Mouse (Mus musculus): ENCODE measurements around the gene Tox4. TPM values are rescaled to one million over a fixed set of nuclear protein-coding genes. Genes with fewer than 3 reads are reported as not detected.
"Not testable (repeated sequence)": the region's sequence is repeated elsewhere in the genome, so short reads cannot be mapped to it uniquely, and the experiment has no call there.

Tox4 gene
- 10 to 100 TPM; 65.6 to 65.8 TPM for total RNA-seq (2021)
- long read RNA-seq, experiment 1, partial matches to known transcripts = 100 of 109 reads
- long read RNA-seq, experiment 1, other reads (novel, unspliced or antisense) = 9 of 109 reads
- long read RNA-seq, experiment 2, partial matches to known transcripts = 66 of 73 reads
- long read RNA-seq, experiment 2, other reads (novel, unspliced or antisense) = 7 of 73 reads

- peak; percentile 100 for DNase-seq (ENCODE audit: low spot score in 2 of 2)
Measured at GRCm38 (mm10) chr14:52278932-52279746, at the start of gene Tox4, which contains the start of gene Rab2b. Gene Tox4, plus strand, starts transcription at chr14:52279146. Gene Rab2b, minus strand, starts transcription at chr14:52279545.

GRCm38 (mm10) chr14:52232249-52232648, 46.7 kb upstream of the Tox4 start:
- DNase-seq (ENCODE audit: low spot score in 2 of 2) = no peak

GRCm38 (mm10) chr14:52235165-52235564, 43.8 kb upstream of the Tox4 start:
- DNase-seq (ENCODE audit: low spot score in 2 of 2) = no peak

- no peak for DNase-seq (ENCODE audit: low spot score in 2 of 2)
Measured at GRCm38 (mm10) chr14:52236216-52236615, 42.7 kb upstream of the Tox4 start.

- DNase-seq (ENCODE audit: low spot score in 2 of 2) = peak; percentile 99
Measured at GRCm38 (mm10) chr14:52244041-52244689, 34.8 kb upstream of the Tox4 start.

- DNase-seq (ENCODE audit: low spot score in 2 of 2) = no peak
Measured at GRCm38 (mm10) chr14:52244690-52245042, 34.3 kb upstream of the Tox4 start.

DNA sequence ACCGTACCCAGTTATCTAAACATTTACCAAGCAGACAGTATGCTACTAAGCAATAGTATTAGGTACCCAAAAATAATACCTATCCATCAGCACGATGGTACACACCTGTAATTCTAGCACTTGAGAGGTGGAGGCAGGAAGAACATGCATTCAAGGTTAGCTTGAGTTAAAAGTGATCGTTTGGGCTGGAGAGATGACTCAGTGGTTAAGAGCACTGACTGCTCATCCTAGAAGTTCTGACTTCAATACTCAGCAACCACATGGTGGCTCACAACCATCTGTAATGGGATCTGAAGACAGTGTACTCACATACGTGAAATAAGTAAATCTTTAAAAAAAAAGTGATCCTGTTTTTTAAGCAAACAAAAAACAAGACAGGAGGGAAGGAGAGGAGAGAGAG, 32.8 kb upstream of the Tox4 start:
- no peak for DNase-seq (ENCODE audit: low spot score in 2 of 2)

GRCm38 (mm10) chr14:52256311-52257175, 22.4 kb upstream of the Tox4 start:
- DNase-seq (ENCODE audit: low spot score in 2 of 2) = peak in 1 of 2 experiments; percentile 30

DNA sequence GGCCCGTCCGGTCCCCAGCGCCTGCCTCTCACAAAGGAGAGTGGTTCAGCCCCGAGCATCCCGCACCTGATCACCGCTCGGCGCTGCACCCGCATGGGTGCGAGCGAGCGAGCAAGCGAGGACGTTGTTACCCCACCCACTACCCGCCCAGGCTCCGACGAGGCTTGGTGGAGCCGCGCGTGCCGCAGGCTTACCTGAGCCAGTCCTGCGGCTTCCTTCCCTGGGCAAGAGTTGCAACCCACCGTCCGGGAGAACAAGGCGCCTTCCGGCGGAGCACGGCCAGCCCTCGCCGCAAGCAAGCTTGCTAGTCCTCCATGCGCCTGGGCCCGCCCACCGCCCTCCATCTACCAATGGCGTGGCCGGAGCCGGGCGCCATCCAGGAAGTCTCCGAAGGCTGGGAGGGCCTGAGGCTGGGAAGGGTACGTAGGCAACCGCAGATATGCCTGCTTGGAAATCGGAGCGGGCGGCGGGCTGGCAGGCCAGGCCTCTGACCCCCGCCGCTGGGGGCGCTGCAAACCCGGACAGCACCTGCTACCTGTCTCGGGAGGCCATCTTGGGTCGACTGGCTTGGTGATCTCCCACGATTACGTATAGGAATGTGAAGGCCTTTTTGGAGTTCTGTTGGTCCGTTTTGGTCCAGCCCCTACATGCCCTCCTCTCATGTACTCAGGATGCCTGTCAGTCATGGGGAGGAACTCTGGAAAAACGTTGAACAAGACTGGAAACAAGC, 21.3 kb upstream of the Tox4 start, which contains the start of gene Chd8:
Chd8 (minus strand) TSS at position 297 of the 730 bp plus-strand sequence.
- peak; percentile 95 to 98 for DNase-seq (ENCODE audit: low spot score in 2 of 2)

DNA sequence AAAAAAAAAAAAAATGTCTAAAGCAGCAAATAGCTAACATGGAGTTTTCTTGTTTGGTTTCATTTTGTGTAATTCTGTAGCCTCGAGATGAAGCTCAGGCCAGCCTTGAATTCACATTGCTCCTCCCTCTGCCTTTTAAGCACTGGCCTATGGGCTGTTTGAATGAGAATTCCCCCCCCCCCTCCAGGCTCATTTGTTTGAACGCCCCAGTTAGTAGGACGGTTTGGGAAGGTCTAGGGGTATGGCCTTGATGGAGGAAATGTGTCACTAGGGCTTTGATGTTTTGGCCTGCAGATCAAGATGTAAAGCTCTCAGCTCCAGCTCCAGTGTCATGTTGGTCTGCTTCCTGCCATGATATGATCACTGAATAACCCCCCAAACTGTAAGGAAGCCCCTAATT, 6.2 kb upstream of the Tox4 start:
- DNase-seq (ENCODE audit: low spot score in 2 of 2) = no peak

GRCm38 (mm10) chr14:52277210-52277609, 1.7 kb upstream of the Tox4 start:
- no peak for DNase-seq (ENCODE audit: low spot score in 2 of 2)

DNA sequence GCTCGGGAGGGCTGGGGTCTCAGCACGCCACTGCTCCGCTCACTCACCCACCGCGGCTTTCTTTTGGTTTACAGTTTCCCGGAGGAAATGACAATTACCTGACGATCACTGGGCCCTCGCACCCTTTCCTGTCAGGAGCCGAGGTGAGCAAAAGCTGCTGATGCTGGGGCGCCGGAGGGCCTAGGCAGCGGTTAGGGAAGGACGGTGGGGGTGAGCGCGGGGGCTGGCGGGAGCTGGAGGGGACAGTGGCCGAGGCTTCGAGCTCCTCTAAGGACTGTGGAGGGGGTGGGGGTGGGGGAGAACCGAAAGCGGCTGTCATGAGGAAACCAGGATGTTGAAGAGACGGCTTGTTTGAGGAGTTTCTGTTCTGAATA, 788 bp downstream of the Tox4 start:
- DNase-seq (ENCODE audit: low spot score in 2 of 2) = no peak

DNA sequence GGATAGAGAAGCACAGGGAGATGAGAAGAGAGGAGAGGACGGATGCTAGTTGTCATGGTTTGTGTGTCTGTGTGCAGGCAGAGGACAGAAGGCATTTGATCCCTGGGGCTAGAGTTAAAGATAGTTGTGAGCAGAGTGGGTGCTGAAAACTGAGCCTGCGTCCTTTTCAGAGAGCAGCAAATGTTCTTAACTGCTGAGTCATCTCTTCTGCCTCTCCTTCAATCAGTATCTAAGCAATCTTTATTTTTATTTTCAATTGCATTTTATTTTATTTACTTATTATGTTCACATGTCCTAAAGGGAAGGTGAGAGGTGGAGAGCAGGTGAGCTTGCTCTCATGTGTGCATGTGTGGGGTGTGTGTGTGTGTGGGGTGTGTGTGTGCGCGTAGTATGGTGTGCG, 4.7 kb downstream of the Tox4 start:
- no peak for DNase-seq (ENCODE audit: low spot score in 2 of 2)

DNA sequence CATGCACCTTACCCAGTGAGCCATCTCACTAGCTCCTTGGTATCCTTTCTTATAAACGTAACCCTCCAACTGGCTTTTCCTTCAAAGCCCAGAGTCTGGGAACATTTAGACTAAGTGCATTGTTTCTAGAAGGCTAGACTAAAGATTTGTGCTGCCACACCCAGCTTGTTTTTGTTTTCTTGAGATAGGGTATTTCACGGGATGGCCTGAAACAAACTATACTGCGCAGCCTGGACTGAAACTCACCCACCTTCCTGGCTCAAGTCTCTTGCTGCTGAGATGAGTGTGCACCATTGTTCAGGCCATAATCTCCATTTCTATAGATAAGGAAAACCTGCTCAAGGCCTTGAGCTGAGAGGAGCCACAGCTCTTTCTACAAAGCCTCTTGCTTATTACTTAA, 5.2 kb downstream of the Tox4 start:
- DNase-seq (ENCODE audit: low spot score in 2 of 2) = no peak

- no peak for DNase-seq (ENCODE audit: low spot score in 2 of 2)
Measured at GRCm38 (mm10) chr14:52295558-52296264, 16.8 kb downstream of the Tox4 start.

GRCm38 (mm10) chr14:52303517-52303916, 24.6 kb downstream of the Tox4 start:
- not testable (repeated sequence) for DNase-seq (ENCODE audit: low spot score in 2 of 2)

- DNase-seq (ENCODE audit: low spot score in 2 of 2) = peak; percentile 90 to 92
Measured at GRCm38 (mm10) chr14:52304644-52305271, 25.8 kb downstream of the Tox4 start, which contains the start of gene Mettl3. Gene Mettl3, minus strand, starts transcription at chr14:52305128.

- no peak for DNase-seq (ENCODE audit: low spot score in 2 of 2)
Measured at GRCm38 (mm10) chr14:52306100-52306499, 27.2 kb downstream of the Tox4 start.

GRCm38 (mm10) chr14:52310343-52310742, 31.4 kb downstream of the Tox4 start:
- not testable (repeated sequence) for DNase-seq (ENCODE audit: low spot score in 2 of 2)
